8 mouse cellular contexts compared by ENCODE assay signal in genomic region chr2:157287542-157287941, GRCm38 (mm10). TPM values are rescaled to one million over a fixed set of nuclear protein-coding genes. Genes with fewer than 3 reads are reported as not detected.
DNase-seq lines count a peak whose midpoint lies in the region; ATAC-seq lines count a peak whose summit lies in the region.

No protein-coding gene starts in this region.

- H3K4me1 ChIP-seq in forebrain, embryonic 13.5 days = peaks cover 5% of the 10 kb centered on the region
- H3K4me1 ChIP-seq in forebrain, embryonic 10.5 days = peaks cover 3% of the 10 kb centered on the region; the same call in 1 of the 2 replicates

- H3K9ac ChIP-seq in forebrain, embryonic 13.5 days = peak overlapping the region; percentile 8; the same call in 1 of the 2 replicates

- H3K36me3 ChIP-seq in forebrain, embryonic 13.5 days (ENCODE audit: poor library complexity, severe bottlenecking) = peaks cover 85% of the 10 kb centered on the region
- H3K36me3 ChIP-seq in forebrain, embryonic 10.5 days (replicated peaks) = peaks cover 100% of the 10 kb centered on the region
- peaks cover 22% of the 10 kb centered on the region for H3K36me3 ChIP-seq in splenic B cell, adult 2 months (ENCODE audit: control insufficient read depth, insufficient read depth, low read length, poor library complexity, severe bottlenecking)

- DNase-seq in forebrain, embryonic 10.5 days (ENCODE audit: extremely low spot score, low spot score) = no peak
- peak; percentile 61 for DNase-seq in A20 (ENCODE audit: low read depth, low spot score)
- DNase-seq in adrenal gland, postnatal 36 days = peak; percentile 17 to 49
- peak; percentile 54 to 58 for DNase-seq in kidney, postnatal 4 days
- DNase-seq in lung, postnatal 25 days (ENCODE audit: low spot score) = peak; percentile 57
- DNase-seq in splenic B cell, adult 2 months (ENCODE audit: low read depth, low spot score) = peak; percentile 68

- no peaks in the 10 kb centered on the region for H3K9me3 ChIP-seq in forebrain, embryonic 13.5 days (replicated peaks)
- H3K9me3 ChIP-seq in forebrain, embryonic 10.5 days = no peaks in the 10 kb centered on the region

- 23% methylated on average over 3 of the region's 3 CpGs for WGBS in forebrain, embryonic 13.5 days
- 43% methylated on average over 3 of the region's 3 CpGs for WGBS in forebrain, embryonic 10.5 days

- no peaks in the 10 kb centered on the region for H3K27me3 ChIP-seq in forebrain, embryonic 13.5 days
- H3K27me3 ChIP-seq in forebrain, embryonic 10.5 days (ENCODE audit: poor library complexity, severe bottlenecking) = no peaks in the 10 kb centered on the region
- H3K27me3 ChIP-seq in splenic B cell, adult 2 months (ENCODE audit: control insufficient read depth, insufficient read depth, low read length, poor library complexity, severe bottlenecking) = no peaks in the 10 kb centered on the region

- H3K4me3 ChIP-seq in forebrain, embryonic 13.5 days = no peak overlapping the region
- H3K4me3 ChIP-seq in forebrain, embryonic 10.5 days = no peak overlapping the region

- no peak for ATAC-seq in forebrain, embryonic 13.5 days
- peak; percentile 70; the same call in 1 of the 2 replicates for ATAC-seq in erythroid progenitor cell, adult 5-6 weeks (replicated peaks; ENCODE audit: low FRiP score, poor library complexity, severe bottlenecking)

- H3K4me2 ChIP-seq in forebrain, embryonic 13.5 days = no peak overlapping the region

- 0 out of 2 replicates have a peak overlapping the region, but pooled peaks have one; percentile 49 for H3K27ac ChIP-seq in forebrain, embryonic 13.5 days
- no peak overlapping the region for H3K27ac ChIP-seq in forebrain, embryonic 10.5 days

RNA-seq across cellular contexts. Expression of gene Mroh8, which starts 8.2 kb away (rescaled TPM):
- 0.64 and 0.72 TPM in 2 replicates for polyA plus RNA-seq in forebrain, embryonic 13.5 days (2015; fragmentation: Nextera tagmentation; extraction: Ambion mirVana)
- polyA plus RNA-seq in forebrain, embryonic 10.5 days (2016; fragmentation: Nextera tagmentation; extraction: Ambion mirVana) = 0.81 and 0.87 TPM in 2 replicates
- total RNA-seq in adrenal gland, postnatal 36 days (2021) = under 1 TPM; 0.26 to 0.43 TPM
- total RNA-seq in erythroid progenitor cell, adult 5-6 weeks (2015; ENCODE audit: low replicate concordance) = not detected in 2 replicates
- not detected in 2 replicates for total RNA-seq in erythroid progenitor cell, adult 5-6 weeks (2017; ENCODE audit: low replicate concordance)

RNA-seq across cellular contexts. Expression of gene Rpn2, which starts 8.7 kb away (rescaled TPM):
- polyA plus RNA-seq in forebrain, embryonic 13.5 days (2015; fragmentation: Nextera tagmentation; extraction: Ambion mirVana) = 197 and 218 TPM in 2 replicates
- 293 and 298 TPM in 2 replicates for polyA plus RNA-seq in forebrain, embryonic 10.5 days (2016; fragmentation: Nextera tagmentation; extraction: Ambion mirVana)
- 100 to 1,000 TPM; 276 to 279 TPM for total RNA-seq in adrenal gland, postnatal 36 days (2021)
- 59.5 and 64.5 TPM in 2 replicates for total RNA-seq in erythroid progenitor cell, adult 5-6 weeks (2015; ENCODE audit: low replicate concordance)
- 56.5 and 70.4 TPM in 2 replicates for total RNA-seq in erythroid progenitor cell, adult 5-6 weeks (2017; ENCODE audit: low replicate concordance)

RNA-seq across cellular contexts. Expression of gene Ghrh, which starts 59.8 kb away (rescaled TPM):
- polyA plus RNA-seq in forebrain, embryonic 13.5 days (2015; fragmentation: Nextera tagmentation; extraction: Ambion mirVana) = 2.5 TPM in 2 replicates
- polyA plus RNA-seq in forebrain, embryonic 10.5 days (2016; fragmentation: Nextera tagmentation; extraction: Ambion mirVana) = 0.34 TPM in 1 of 2 replicates, not detected in the other
- total RNA-seq in adrenal gland, postnatal 36 days (2021) = not detected
- total RNA-seq in erythroid progenitor cell, adult 5-6 weeks (2015; ENCODE audit: low replicate concordance) = not detected in 2 replicates
- total RNA-seq in erythroid progenitor cell, adult 5-6 weeks (2017; ENCODE audit: low replicate concordance) = not detected in 2 replicates
